Mouse (Mus musculus) left cerebral cortex, postnatal 25 days (tissue): ENCODE results near the gene Lyg2. TPM values are rescaled to one million over a fixed set of nuclear protein-coding genes. Genes with fewer than 3 reads are reported as not detected.

Source experiments
- total RNA-seq, 2 experiments: library from RNA; stranded (reverse); gene quantifications; 2 replicates each; pipeline ENCODE4 v1.2.3; 2021

Lyg2 gene
- total RNA-seq, 2 experiments from 2014 or later: not detected

Other genes with a start within 250 kb of the Lyg2 start
- gene 2010300C02Rik, start 196.4 kb downstream of the Lyg2 start, total RNA-seq: 100 to 1,000 TPM; 242 to 262 TPM
- 10 to 100 TPM; 19.7 to 24.6 TPM for gene Tsga10, start 50.1 kb downstream of the Lyg2 start, total RNA-seq
- 10 to 100 TPM in 1 of 2 experiments, 1 to 10 TPM in 1; 7.3 to 10.0 TPM for gene Lipt1, start 44.8 kb downstream of the Lyg2 start, total RNA-seq
- 10 to 100 TPM; 11.2 to 12.2 TPM for gene Mitd1, start 26.1 kb downstream of the Lyg2 start, total RNA-seq
- gene Mrpl30, start 26.0 kb downstream of the Lyg2 start, total RNA-seq: 100 to 1,000 TPM; 140 to 152 TPM
- gene Lyg1, start 41.3 kb upstream of the Lyg2 start, total RNA-seq: not detected
- 10 to 100 TPM; 55.9 to 63.2 TPM for gene Txndc9, start 81.4 kb upstream of the Lyg2 start, total RNA-seq
- gene Eif5b, start 81.5 kb upstream of the Lyg2 start, total RNA-seq: 10 to 100 TPM; 40.0 to 40.2 TPM
- 10 to 100 TPM; 29.3 to 36.7 TPM for gene Rev1, start 213.3 kb upstream of the Lyg2 start, total RNA-seq